25 mouse cellular contexts compared by ENCODE assay signal in the genomic region with DNA sequence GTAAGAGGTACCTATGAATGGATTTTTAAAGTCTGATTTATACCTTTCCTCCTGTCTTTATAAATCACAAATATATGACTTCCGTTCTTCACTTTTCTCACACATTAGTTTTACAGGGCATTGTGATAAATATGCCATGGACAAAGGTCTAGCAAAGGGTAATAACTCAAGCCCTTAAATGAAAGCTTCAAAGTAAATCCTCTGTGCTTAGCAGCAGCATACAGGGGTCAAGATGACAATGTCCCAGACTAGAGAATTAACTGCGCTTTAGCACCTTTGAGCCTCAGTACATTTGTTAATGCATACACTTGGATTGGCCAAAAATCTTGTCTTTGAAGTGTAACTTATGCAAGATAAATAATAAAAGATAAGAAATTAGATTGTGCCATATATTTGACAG.
"Had no signal": no experiment of that assay in that cellular context is flagged by ENCODE, and none has a peak within 500 bp of the region (broad histone marks: within the 10 kb centered on the region; RNA-seq: fewer than 3 reads in every experiment).

No protein-coding gene starts in this region.

- H3K4me2 ChIP-seq: heart, embryonic 12.5 days; hindbrain, embryonic 12.5 days; hindbrain, embryonic 14.5 days; intestine, embryonic 15.5 days; limb, embryonic 12.5 days; liver, embryonic 11.5 days had no signal

- H3K4me3 ChIP-seq: gastrocnemius, adult 2 months; heart, embryonic 10.5 days; heart, embryonic 12.5 days; hindbrain, embryonic 10.5 days; hindbrain, embryonic 12.5 days; intestine, embryonic 15.5 days; layer of hippocampus, adult 2 months; left cerebral cortex, adult 2 months; limb, embryonic 10.5 days; limb, embryonic 12.5 days had no signal

- DNase-seq: gastrocnemius, adult 2 months; gastrocnemius, postnatal 10 days; gastrocnemius, postnatal 25 days; heart, adult 18-20 months; heart, postnatal 10 days; heart, postnatal 4 days; kidney, adult 18-20 months; kidney, adult 8-10 months; kidney, postnatal 10 days; kidney, postnatal 25 days; kidney, postnatal 4 days; liver had no signal

- H3K9ac ChIP-seq: heart, embryonic 12.5 days; hindbrain, embryonic 12.5 days; hindbrain, embryonic 14.5 days; intestine, embryonic 15.5 days; limb, embryonic 12.5 days had no signal

- H3K27ac ChIP-seq: gastrocnemius, adult 2 months; heart, embryonic 10.5 days; hindbrain, embryonic 12.5 days; hindbrain, embryonic 14.5 days; intestine, embryonic 15.5 days; layer of hippocampus, adult 2 months; left cerebral cortex, adult 2 months; limb, embryonic 10.5 days; limb, embryonic 12.5 days had no signal

- H3K27me3 ChIP-seq: heart, embryonic 12.5 days; hindbrain, embryonic 12.5 days; intestine, embryonic 15.5 days; limb, embryonic 12.5 days had no signal

- ATAC-seq: inflammation-experienced regulatory T-cells, adult 6 months; intestine, embryonic 15.5 days; intestine, postnatal 0 days had no signal

- H3K4me1 ChIP-seq: heart, embryonic 10.5 days; intestine, embryonic 15.5 days; limb, embryonic 10.5 days; limb, embryonic 12.5 days had no signal

- H3K9me3 ChIP-seq: heart, embryonic 10.5 days; heart, embryonic 12.5 days; hindbrain, embryonic 10.5 days; hindbrain, embryonic 12.5 days; intestine, embryonic 15.5 days; limb, embryonic 10.5 days; limb, embryonic 12.5 days had no signal

- H3K36me3 ChIP-seq: heart, embryonic 10.5 days; heart, embryonic 12.5 days; hindbrain, embryonic 10.5 days; hindbrain, embryonic 12.5 days; intestine, embryonic 15.5 days; limb, embryonic 10.5 days; limb, embryonic 12.5 days had no signal
